Mouse (Mus musculus) stomach, embryonic 16.5 days (tissue): ENCODE measurements around the gene Sv2b. TPM values are rescaled to one million over a fixed set of nuclear protein-coding genes. Genes with fewer than 3 reads are reported as not detected.
"Not testable (repeated sequence)": the region's sequence is repeated elsewhere in the genome, so short reads cannot be mapped to it uniquely, and the experiment has no call there.

ENCODE experiments used
- ATAC-seq: fragments of 200-750 bp; cut with Nextera tagmentation; 2 replicates; pipeline ENCODE4 v1.8.0; 2017; ENCODE audit warnings: moderate number of reproducible peaks, moderate TSS enrichment; ENCODE audit not compliant: insufficient read depth, low FRiP score
- H3K27ac ChIP-seq: fragments of 300-500 bp; sonication (generic); 2 replicates; pipeline ENCODE4 v1.5.1; 2014; ENCODE audit warnings: low read length
- H3K27me3 ChIP-seq: fragments of 300-500 bp; sonication (generic); 2 replicates; pipeline ENCODE4 v1.6.1; 2014; ENCODE audit warnings: low read length, control low read depth, mixed read lengths; ENCODE audit not compliant: control insufficient read depth, insufficient read depth
- H3K36me3 ChIP-seq: fragments of 300-500 bp; sonication (generic); 2 replicates; pipeline ENCODE4 v1.6.1; 2014; ENCODE audit warnings: low read length; ENCODE audit not compliant: control insufficient read depth, insufficient read depth
- H3K4me1 ChIP-seq: fragments of 300-500 bp; sonication (generic); 2 replicates; pipeline ENCODE4 v1.6.1; 2014; ENCODE audit warnings: low read length, control low read depth, mixed read lengths; ENCODE audit not compliant: control insufficient read depth, insufficient read depth
- H3K4me2 ChIP-seq: fragments of 300-500 bp; sonication (generic); 2 replicates; pipeline ENCODE4 v1.6.1; 2014; ENCODE audit warnings: low read depth, low read length, mixed read lengths
- H3K4me3 ChIP-seq: fragments of 300-500 bp; sonication (generic); replicated peaks from 2 replicates; pipeline ENCODE4 v1.5.1; 2014; ENCODE audit warnings: mild to moderate bottlenecking, low read length
- H3K9ac ChIP-seq: fragments of 300-500 bp; sonication (generic); 2 replicates; pipeline ENCODE4 v1.6.1; 2014; ENCODE audit warnings: low read length
- H3K9me3 ChIP-seq: fragments of 300-500 bp; sonication (generic); replicated peaks from 2 replicates; pipeline ENCODE4 v1.6.1; 2016; ENCODE audit warnings: low read length, control low read depth; ENCODE audit not compliant: control insufficient read depth
- WGBS: fragments of 180-500 bp; shearing (Covaris S2); extraction: QIAGEN DNeasy Blood & Tissue Kit; methylation state at CpG from one replicate; pipeline ENCODE4 v1.1.7; 2014; 5-methylcytosine and 5-hydroxymethylcytosine counted together
- polyA plus RNA-seq: library from polyadenylated mRNA; unstranded; fragments of >200 nt; fragmentation: Nextera tagmentation; extraction: Ambion mirVana; gene quantifications from 2 replicates; pipeline ENCODE4 v1.2.1, GENCODE M21; 2015

Gene Sv2b
- polyA plus RNA-seq, 1 experiment from 2014 or later = 3.4 TPM

- Histone ChIP-seq H3K27ac (no peak overlapping the region), H3K4me2 (no peak overlapping the region), H3K4me1 (no peaks in the 10 kb centered on the region), H3K9me3 (no peaks in the 10 kb centered on the region), H3K27me3 (no peaks in the 10 kb centered on the region), H3K9ac (no peak overlapping the region), H3K4me3 (no peak overlapping the region), H3K36me3 (no peaks in the 10 kb centered on the region)
- ATAC-seq = no peak
- 81% methylated on average over 3 of the region's 3 CpGs for whole genome bisulfite sequencing
These were observed 101.0 kb downstream of the Sv2b start for GRCm38 (mm10) chr7:75207965-75208644.

GRCm38 (mm10) chr7:75206671-75207070, 102.4 kb downstream of the Sv2b start:
- H3K4me2 ChIP-seq = no peak overlapping the region
- no peak overlapping the region for H3K27ac ChIP-seq
- H3K4me1 ChIP-seq = no peaks in the 10 kb centered on the region
- H3K4me3 ChIP-seq = no peak overlapping the region
- H3K9ac ChIP-seq = no peak overlapping the region
- no peaks in the 10 kb centered on the region for H3K36me3 ChIP-seq
- no peaks in the 10 kb centered on the region for H3K9me3 ChIP-seq
- H3K27me3 ChIP-seq = no peaks in the 10 kb centered on the region
- 84% methylated on average over 3 of the region's 3 CpGs for WGBS
- ATAC-seq = no peak

DNA sequence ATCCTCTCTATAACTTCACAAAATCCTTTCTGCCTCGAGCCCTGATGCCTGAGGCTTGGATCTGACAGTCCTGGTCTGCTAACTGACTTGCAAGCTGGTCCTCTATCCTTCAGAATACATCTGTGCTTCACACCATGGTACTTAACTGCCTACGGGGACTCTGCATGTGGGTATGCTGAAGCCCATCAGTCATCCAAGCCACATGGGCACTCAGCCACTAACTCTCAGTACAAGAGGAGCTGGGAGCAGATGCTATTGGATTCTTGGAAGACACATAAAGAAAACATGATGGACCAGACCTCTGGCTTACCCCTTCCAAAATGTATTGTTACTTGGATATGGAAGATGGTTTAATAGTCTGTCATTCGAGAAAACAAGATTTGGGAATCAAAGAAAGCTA, 103.7 kb downstream of the Sv2b start:
- Histone ChIP-seq H3K27ac (no peak overlapping the region), H3K4me1 (no peaks in the 10 kb centered on the region), H3K27me3 (no peaks in the 10 kb centered on the region), H3K9me3 (no peaks in the 10 kb centered on the region), H3K4me2 (no peak overlapping the region), H3K36me3 (no peaks in the 10 kb centered on the region), H3K9ac (no peak overlapping the region), H3K4me3 (no peak overlapping the region)
- ATAC-seq = no peak
- WGBS = 71% methylated on average over 3 of the region's 3 CpGs

- not testable (repeated sequence) for H3K9me3 ChIP-seq, H3K4me1 ChIP-seq, H3K27ac ChIP-seq, H3K9ac ChIP-seq, H3K4me2 ChIP-seq, H3K4me3 ChIP-seq, ATAC-seq, H3K27me3 ChIP-seq, H3K36me3 ChIP-seq
- 97% methylated on average over 1 of the region's 1 CpGs for WGBS
These were observed 114.2 kb downstream of the Sv2b start for GRCm38 (mm10) chr7:75194919-75195230.

DNA sequence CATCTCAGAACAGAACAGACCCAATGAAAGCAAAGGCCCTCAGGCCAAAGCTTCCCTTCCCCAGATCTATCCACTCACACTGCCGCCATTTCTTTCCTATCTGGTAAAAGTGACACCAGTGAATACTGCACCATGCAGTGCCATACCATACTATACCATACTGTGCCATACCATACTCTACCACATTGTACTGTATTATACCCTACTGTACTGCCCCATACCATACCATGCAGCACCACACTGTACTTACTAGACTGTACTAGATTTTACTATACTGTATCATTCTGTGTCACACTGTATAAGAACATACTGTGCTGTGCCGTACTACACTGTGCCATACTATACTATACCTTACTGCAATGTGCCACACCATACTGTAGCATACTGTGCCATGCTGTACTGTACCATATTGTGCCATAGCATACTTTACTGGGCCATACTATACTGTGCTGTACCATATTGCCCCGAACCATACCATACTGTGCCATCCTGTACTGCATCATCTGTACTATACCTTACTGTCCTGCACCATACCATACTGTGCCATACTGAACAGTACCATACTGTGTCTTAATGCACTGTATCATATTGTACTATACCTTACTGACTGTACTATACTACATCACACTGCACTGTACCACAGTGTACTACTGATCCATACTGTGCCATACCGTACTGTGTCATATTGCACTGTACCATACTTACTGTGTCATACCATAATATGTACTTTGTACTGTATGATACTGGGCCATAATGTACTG, 114.7 kb downstream of the Sv2b start:
- Histone ChIP-seq H3K4me3 (no peak overlapping the region), H3K27me3 (no peaks in the 10 kb centered on the region), H3K4me1 (no peaks in the 10 kb centered on the region), H3K36me3 (no peaks in the 10 kb centered on the region), H3K9me3 (no peaks in the 10 kb centered on the region), H3K27ac (no peak overlapping the region), H3K4me2 (no peak overlapping the region), H3K9ac (no peak overlapping the region)
- 89% methylated on average over 4 of the region's 4 CpGs for WGBS
- ATAC-seq = no peak; the same call in 1 of the 2 replicates

- Histone ChIP-seq H3K4me1 (no peaks in the 10 kb centered on the region), H3K4me2 (no peak overlapping the region), H3K9me3 (no peaks in the 10 kb centered on the region), H3K27me3 (no peaks in the 10 kb centered on the region), H3K36me3 (no peaks in the 10 kb centered on the region), H3K9ac (no peak overlapping the region), H3K27ac (no peak overlapping the region), H3K4me3 (no peak overlapping the region)
- no peak for ATAC-seq
- 66% methylated on average over 3 of the region's 3 CpGs for WGBS
These were observed 118.9 kb downstream of the Sv2b start for GRCm38 (mm10) chr7:75190192-75190591.

DNA sequence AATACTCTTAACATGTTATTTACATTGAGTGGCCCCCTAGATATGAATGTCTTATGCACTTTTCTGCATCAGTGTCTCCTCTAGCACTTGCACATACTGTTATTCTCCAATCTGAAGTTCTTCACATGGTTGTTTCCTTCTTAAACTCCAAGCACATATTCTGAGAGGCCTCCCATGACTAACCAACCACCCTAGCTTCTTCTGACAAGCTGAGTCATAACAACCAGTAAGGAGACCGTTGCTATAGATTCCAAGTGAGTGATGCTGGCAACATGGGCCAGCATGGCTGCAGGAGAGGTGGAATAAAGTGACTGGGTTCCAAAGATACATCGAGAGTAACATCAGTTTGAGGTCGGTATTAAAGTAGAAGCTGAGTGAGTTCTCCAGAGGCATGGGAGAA, 134.0 kb downstream of the Sv2b start:
- Histone ChIP-seq H3K4me2 (no peak overlapping the region), H3K4me3 (no peak overlapping the region), H3K4me1 (no peaks in the 10 kb centered on the region), H3K36me3 (no peaks in the 10 kb centered on the region), H3K9me3 (no peaks in the 10 kb centered on the region), H3K27ac (no peak overlapping the region), H3K9ac (no peak overlapping the region), H3K27me3 (no peaks in the 10 kb centered on the region)
- 85% methylated on average over 3 of the region's 3 CpGs for WGBS
- no peak for ATAC-seq

DNA sequence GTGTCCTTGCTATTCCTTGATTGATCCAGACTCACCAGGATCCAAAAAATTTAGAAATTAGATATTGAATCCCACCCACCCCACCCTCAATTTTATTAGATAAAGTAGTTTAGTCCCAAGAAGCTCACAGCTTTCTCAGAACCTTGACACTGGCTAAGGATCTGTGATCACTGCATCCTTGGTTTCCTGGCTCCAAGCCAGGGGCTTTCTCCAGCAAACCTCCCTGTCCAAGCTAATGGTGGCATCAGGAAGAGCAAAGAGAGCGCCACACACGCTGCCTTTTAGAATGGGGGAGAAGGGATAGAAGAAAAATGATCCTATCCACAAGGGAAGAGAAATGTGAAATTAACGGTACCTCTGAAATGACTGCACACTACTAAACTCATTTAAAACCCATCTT, 141.6 kb downstream of the Sv2b start:
- Histone ChIP-seq H3K4me1 (no peaks in the 10 kb centered on the region), H3K4me2 (no peak overlapping the region), H3K9ac (no peak overlapping the region), H3K36me3 (no peaks in the 10 kb centered on the region), H3K27ac (no peak overlapping the region), H3K9me3 (no peaks in the 10 kb centered on the region), H3K4me3 (no peak overlapping the region), H3K27me3 (no peaks in the 10 kb centered on the region)
- ATAC-seq = no peak
- WGBS = 69% methylated on average over 3 of the region's 3 CpGs

GRCm38 (mm10) chr7:75147174-75147573, 161.9 kb downstream of the Sv2b start:
- no peak overlapping the region for H3K27ac ChIP-seq
- H3K4me3 ChIP-seq = no peak overlapping the region
- 89% methylated on average over 1 of the region's 1 CpGs for WGBS
- no peaks in the 10 kb centered on the region for H3K9me3 ChIP-seq
- no peaks in the 10 kb centered on the region for H3K27me3 ChIP-seq
- H3K4me1 ChIP-seq = peaks cover 3% of the 10 kb centered on the region; the same call in 1 of the 2 replicates
- H3K4me2 ChIP-seq = no peak overlapping the region
- no peak overlapping the region for H3K9ac ChIP-seq
- H3K36me3 ChIP-seq = no peaks in the 10 kb centered on the region
- ATAC-seq = no peak
